Comparison of ENCODE assay signal across 11 mouse cellular contexts in the genomic region with DNA sequence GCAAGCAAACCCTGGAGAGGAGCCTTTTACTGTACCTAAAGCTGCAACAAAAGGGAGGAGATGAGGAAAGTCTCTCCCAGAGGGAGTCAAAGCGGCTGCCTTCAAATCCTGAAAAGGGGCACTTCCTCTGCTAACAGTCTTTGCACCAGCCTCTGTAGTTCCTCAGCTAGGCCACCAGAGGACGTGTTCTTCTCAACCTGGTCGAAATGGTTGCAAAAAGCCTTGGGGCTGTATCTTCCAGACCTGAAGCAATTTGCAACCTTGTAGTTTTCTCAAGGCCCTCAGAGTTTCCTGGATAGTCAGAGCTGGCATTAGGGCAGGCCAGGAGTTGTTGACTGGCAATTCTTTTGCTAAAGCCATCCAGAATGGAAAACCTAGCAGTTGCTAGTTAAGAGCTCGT. TPM values are rescaled to one million over a fixed set of nuclear protein-coding genes. Genes with fewer than 3 reads are reported as not detected.
DNase-seq lines count a peak whose midpoint lies in the region; ATAC-seq and TF ChIP-seq lines count a peak whose summit lies in the region.
"Had no signal": no experiment of that assay in that cellular context is flagged by ENCODE, and none has a peak within 500 bp of the region (broad histone marks: within the 10 kb centered on the region; RNA-seq: fewer than 3 reads in every experiment).

No protein-coding gene starts in this region.

- H3K9me3 ChIP-seq in forebrain, postnatal 0 days (ENCODE audit: low read length), result no peaks in the 10 kb centered on the region
- no peaks in the 10 kb centered on the region for H3K9me3 ChIP-seq in forebrain, embryonic 10.5 days

- H3K4me1 ChIP-seq in forebrain, postnatal 0 days (ENCODE audit: insufficient read depth), result peaks cover 10% of the 10 kb centered on the region; the same call in 1 of the 2 replicates
- peaks cover 24% of the 10 kb centered on the region for H3K4me1 ChIP-seq in forebrain, embryonic 10.5 days
- peaks cover 10% of the 10 kb centered on the region; the same call in 1 of the 2 replicates for H3K4me1 ChIP-seq in cortical plate, adult 2 months (ENCODE audit: control insufficient read depth, insufficient read depth, low read length)

- no peak for TF ChIP-seq POLR2A in cortical plate, adult 2 months (IDR thresholded peaks at IDR 0.05; ENCODE audit: extremely low read depth, insufficient read depth, low read length)

- 28% methylated on average over 4 of the region's 4 CpGs for WGBS in forebrain, postnatal 0 days
- 34% methylated on average over 4 of the region's 4 CpGs for WGBS in forebrain, embryonic 10.5 days

- no peak for ATAC-seq in forebrain, postnatal 0 days

- no peak overlapping the region for H3K9ac ChIP-seq in forebrain, postnatal 0 days

- no peak overlapping the region for H3K4me3 ChIP-seq in forebrain, postnatal 0 days (ENCODE audit: low read depth, low read length)
- H3K4me3 ChIP-seq in forebrain, embryonic 10.5 days, result no peak overlapping the region
- no peak overlapping the region for H3K4me3 ChIP-seq in cortical plate, adult 2 months (ENCODE audit: insufficient read depth, low read length)
- H3K4me3 ChIP-seq: erythroblast, embryonic 14.5 days had no signal

- H3K27ac ChIP-seq in forebrain, postnatal 0 days (ENCODE audit: low read depth, low read length), result no peak overlapping the region
- no peak overlapping the region for H3K27ac ChIP-seq in forebrain, embryonic 10.5 days
- no peak overlapping the region for H3K27ac ChIP-seq in cortical plate, adult 2 months (ENCODE audit: insufficient read depth, low read length)

- TF ChIP-seq CTCF in forebrain, postnatal 0 days (IDR thresholded peaks at IDR 0.05; ENCODE audit: low read depth), result peak; percentile 50
- peak; percentile 46 for TF ChIP-seq CTCF in cortical plate, adult 2 months (IDR thresholded peaks at IDR 0.05; ENCODE audit: extremely low read depth, insufficient read depth, low read length)

- H3K4me2 ChIP-seq in forebrain, postnatal 0 days (ENCODE audit: low read depth), result no peak overlapping the region

- DNase-seq in forebrain, postnatal 0 days, result no peak
- no peak for DNase-seq in forebrain, embryonic 10.5 days (ENCODE audit: extremely low spot score, low spot score)
- DNase-seq in spleen, postnatal 4 days (ENCODE audit: low spot score in 2 of 2), result peak; percentile 40 to 74
- DNase-seq in spleen, adult 12 weeks (ENCODE audit: low spot score), result no peak
- peak; percentile 59 for DNase-seq in thymus, postnatal 4 days
- DNase-seq in left cerebral cortex, postnatal 4 days, result no peak
- no peak for DNase-seq in ovary, postnatal 14 days (ENCODE audit: low spot score)

- intact Hi-C loops in left cerebral cortex, postnatal 4 days (cut with DNase I), result no loop called here

- no peaks in the 10 kb centered on the region for H3K27me3 ChIP-seq in forebrain, postnatal 0 days (ENCODE audit: insufficient read depth, low read length)
- no peaks in the 10 kb centered on the region for H3K27me3 ChIP-seq in forebrain, embryonic 10.5 days (ENCODE audit: poor library complexity, severe bottlenecking)

- H3K36me3 ChIP-seq in forebrain, postnatal 0 days (ENCODE audit: insufficient read depth), result no peaks in the 10 kb centered on the region
- H3K36me3 ChIP-seq in forebrain, embryonic 10.5 days (replicated peaks), result peaks cover 22% of the 10 kb centered on the region

RNA-seq across cellular contexts. Expression of a gene that starts 1.5 kb away (rescaled TPM):
- total RNA-seq in forebrain, postnatal 0 days (2014; rRNA removed), result 51.9 and 92.2 TPM in 2 replicates
- 32.4 and 35.6 TPM in 2 replicates for polyA plus RNA-seq in forebrain, postnatal 0 days (2015; fragmentation: Nextera tagmentation; extraction: Ambion mirVana)
- 54.6 TPM in 2 replicates for polyA plus RNA-seq in forebrain, embryonic 10.5 days (2016; fragmentation: Nextera tagmentation; extraction: Ambion mirVana)
- 18.5 and 24.8 TPM in 2 replicates for polyA plus RNA-seq in cortical plate, adult 2 months (2012; rRNA removed)
- 10 to 100 TPM; 58.3 to 59.3 TPM for total RNA-seq in left cerebral cortex, postnatal 4 days (2021)

RNA-seq across cellular contexts. Expression of a gene that starts 3.3 kb away (rescaled TPM):
- 1.2 TPM in 1 of 2 replicates, not detected in the other for total RNA-seq in forebrain, postnatal 0 days (2014; rRNA removed)
- 0.20 and 0.54 TPM in 2 replicates for polyA plus RNA-seq in forebrain, postnatal 0 days (2015; fragmentation: Nextera tagmentation; extraction: Ambion mirVana)
- 0.30 TPM in 1 of 2 replicates, not detected in the other for polyA plus RNA-seq in forebrain, embryonic 10.5 days (2016; fragmentation: Nextera tagmentation; extraction: Ambion mirVana)
- 0.19 and 0.34 TPM in 2 replicates for polyA plus RNA-seq in cortical plate, adult 2 months (2012; rRNA removed)
- under 1 TPM; 0.32 to 0.34 TPM for total RNA-seq in left cerebral cortex, postnatal 4 days (2021)
- polyA plus RNA-seq: erythroblast, embryonic 14.5 days; kidney, embryonic 16.5 days; spleen, adult 2 months had no signal

RNA-seq across cellular contexts. Expression of a gene that starts 15.9 kb away (rescaled TPM):
- 29.2 and 33.1 TPM in 2 replicates for total RNA-seq in forebrain, postnatal 0 days (2014; rRNA removed)
- 14.8 and 19.0 TPM in 2 replicates for polyA plus RNA-seq in forebrain, postnatal 0 days (2015; fragmentation: Nextera tagmentation; extraction: Ambion mirVana)
- 24.3 and 24.7 TPM in 2 replicates for polyA plus RNA-seq in forebrain, embryonic 10.5 days (2016; fragmentation: Nextera tagmentation; extraction: Ambion mirVana)
- 45.6 and 47.0 TPM in 2 replicates for polyA plus RNA-seq in cortical plate, adult 2 months (2012; rRNA removed)
- total RNA-seq in left cerebral cortex, postnatal 4 days (2021), result 10 to 100 TPM; 40.9 to 42.5 TPM

RNA-seq across cellular contexts. Expression of a gene that starts 33.9 kb away (rescaled TPM):
- 9.0 and 11.9 TPM in 2 replicates for total RNA-seq in forebrain, postnatal 0 days (2014; rRNA removed)
- polyA plus RNA-seq in forebrain, postnatal 0 days (2015; fragmentation: Nextera tagmentation; extraction: Ambion mirVana), result 10.3 and 10.6 TPM in 2 replicates
- 10.9 and 11.5 TPM in 2 replicates for polyA plus RNA-seq in forebrain, embryonic 10.5 days (2016; fragmentation: Nextera tagmentation; extraction: Ambion mirVana)
- 17.8 and 19.4 TPM in 2 replicates for polyA plus RNA-seq in cortical plate, adult 2 months (2012; rRNA removed)
- 1 to 10 TPM; 5.4 to 6.7 TPM for total RNA-seq in left cerebral cortex, postnatal 4 days (2021)
- polyA plus RNA-seq: erythroblast, embryonic 14.5 days had no signal

RNA-seq across cellular contexts. Expression of a gene that starts 45.0 kb away (rescaled TPM):
- total RNA-seq in forebrain, postnatal 0 days (2014; rRNA removed), result 0.05 TPM in 1 of 2 replicates, not detected in the other
- not detected in 2 replicates for polyA plus RNA-seq in forebrain, postnatal 0 days (2015; fragmentation: Nextera tagmentation; extraction: Ambion mirVana)
- not detected in 2 replicates for polyA plus RNA-seq in forebrain, embryonic 10.5 days (2016; fragmentation: Nextera tagmentation; extraction: Ambion mirVana)
- polyA plus RNA-seq in cortical plate, adult 2 months (2012; rRNA removed), result not detected in 2 replicates
- total RNA-seq in left cerebral cortex, postnatal 4 days (2021), result under 1 TPM in 1 of 2 experiments, not detected in 1; 0.16 TPM
- polyA plus RNA-seq: erythroblast, embryonic 14.5 days; kidney, embryonic 16.5 days; spleen, adult 2 months had no signal

Comparison
In these comparisons a context has a peak if more than half of its experiments do, and no peak if none do; other contexts are left out.
1. DNase-seq: peak in spleen, postnatal 4 days (2 of 2) and thymus, postnatal 4 days (single experiment); none in forebrain, postnatal 0 days (single experiment), forebrain, embryonic 10.5 days (single experiment), spleen, adult 12 weeks (single experiment), left cerebral cortex, postnatal 4 days (single experiment) and ovary, postnatal 14 days (single experiment).